Mouse (Mus musculus) spleen, postnatal 36 days (tissue): ENCODE data around the gene Wdr48.

ENCODE experiments used
- DNase-seq, 2 experiments: peaks; one replicate each; pipeline ENCODE4 v3.0.0; 2022; ENCODE audit warnings: low spot score in 2 of 2, mixed read lengths in 1 of 2

Gene Wdr48

GRCm38 (mm10) chr9:119925120-119925657 lies 30.5 kb downstream of the Wdr48 start:
- no peak for DNase-seq

- DNase-seq: no peak
Observed at GRCm38 (mm10) chr9:119925729-119926128, 31.1 kb downstream of the Wdr48 start.

GRCm38 (mm10) chr9:119926497-119926896 lies 31.8 kb downstream of the Wdr48 start:
- no peak for DNase-seq

GRCm38 (mm10) chr9:119932358-119932757 lies 37.7 kb downstream of the Wdr48 start:
- DNase-seq: no peak

- DNase-seq: no peak
Observed at GRCm38 (mm10) chr9:119933675-119934074, 39.0 kb downstream of the Wdr48 start.

- peak; percentile 87 to 89 for DNase-seq
Observed at GRCm38 (mm10) chr9:119937005-119937773, 42.5 kb downstream of the Wdr48 start, which contains the start of the genes Gorasp1 and Ttc21a. Gene Gorasp1, minus strand, starts transcription at chr9:119937565. Gene Ttc21a, plus strand, starts transcription at chr9:119937606.

- no peak for DNase-seq
Observed at GRCm38 (mm10) chr9:119938496-119938895, 43.8 kb downstream of the Wdr48 start.

- DNase-seq: no peak
Observed at GRCm38 (mm10) chr9:119939646-119940045, 45.0 kb downstream of the Wdr48 start.

- no peak for DNase-seq
Observed at GRCm38 (mm10) chr9:119941407-119941806, 46.7 kb downstream of the Wdr48 start.

- no peak for DNase-seq
Observed at GRCm38 (mm10) chr9:119941861-119942260, 47.2 kb downstream of the Wdr48 start.

GRCm38 (mm10) chr9:119943326-119943725 lies 48.6 kb downstream of the Wdr48 start:
- no peak for DNase-seq

GRCm38 (mm10) chr9:119945173-119945900 lies 50.7 kb downstream of the Wdr48 start:
- peak in 1 of 2 experiments; percentile 26 for DNase-seq

GRCm38 (mm10) chr9:119948804-119949203 lies 54.1 kb downstream of the Wdr48 start:
- DNase-seq: no peak

GRCm38 (mm10) chr9:119950434-119950833 lies 55.8 kb downstream of the Wdr48 start:
- no peak for DNase-seq

GRCm38 (mm10) chr9:119951388-119951787 lies 56.7 kb downstream of the Wdr48 start:
- DNase-seq: no peak

- no peak for DNase-seq
Observed at GRCm38 (mm10) chr9:119958835-119959234, 64.2 kb downstream of the Wdr48 start.

GRCm38 (mm10) chr9:119962216-119962615 lies 67.5 kb downstream of the Wdr48 start:
- DNase-seq: no peak

GRCm38 (mm10) chr9:119962987-119963667 lies 68.4 kb downstream of the Wdr48 start:
- peak; percentile 76 to 79 for DNase-seq

GRCm38 (mm10) chr9:119964206-119964605 lies 69.5 kb downstream of the Wdr48 start:
- DNase-seq: no peak

- no peak for DNase-seq
Observed at GRCm38 (mm10) chr9:119965186-119965585, 70.5 kb downstream of the Wdr48 start.

GRCm38 (mm10) chr9:119966221-119966910 lies 71.7 kb downstream of the Wdr48 start:
- DNase-seq: no peak
